Mouse (Mus musculus): ENCODE measurements around the gene Rabep1. TPM values are rescaled to one million over a fixed set of nuclear protein-coding genes. Genes with fewer than 3 reads are reported as not detected.
A peak's percentile ranks its signal among the peaks of the same experiment; 100 is the strongest.
"Not testable (repeated sequence)": the region's sequence is repeated elsewhere in the genome, so short reads cannot be mapped to it uniquely, and the experiment has no call there.

The Rabep1 gene
- total RNA-seq, 2 experiments from 2014 or later: 28.2 to 30.8 TPM

DNA sequence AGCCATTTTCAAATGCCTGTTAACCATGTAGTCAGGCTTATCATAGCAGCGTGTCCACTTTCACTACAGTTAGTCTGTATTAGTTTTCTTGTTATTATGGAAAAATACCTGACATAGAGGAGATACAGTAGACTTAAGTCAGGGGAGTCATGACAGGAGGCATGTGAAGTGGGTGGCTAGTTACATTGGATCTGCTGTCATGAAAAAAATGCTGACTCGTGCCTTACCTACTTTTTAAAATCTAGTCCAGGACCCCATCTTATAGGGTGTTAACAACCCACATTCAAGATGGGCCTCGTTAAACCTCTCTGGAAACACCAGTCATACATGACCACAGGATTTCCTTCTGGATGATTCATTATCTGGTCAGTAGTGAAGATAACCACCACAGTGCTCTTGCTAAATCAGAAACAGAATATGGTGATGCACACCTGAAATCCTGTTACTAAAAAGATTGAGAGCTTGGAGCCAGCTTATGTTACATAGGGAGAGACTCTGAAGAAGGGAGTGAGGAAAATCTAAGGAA lies 38.4 kb downstream of the Rabep1 start:
- 0 out of 2 replicates have a peak, but pooled peaks have one; percentile 17 for ATAC-seq (replicated peaks; ENCODE audit: poor library complexity)

GRCm38 (mm10) chr11:70890643-70891042 lies 46.1 kb downstream of the Rabep1 start:
- ATAC-seq (replicated peaks; ENCODE audit: poor library complexity): no peak

GRCm38 (mm10) chr11:70891616-70892015 lies 47.0 kb downstream of the Rabep1 start:
- 0 out of 2 replicates have a peak, but pooled peaks have one; percentile 64 for ATAC-seq (replicated peaks; ENCODE audit: poor library complexity)

GRCm38 (mm10) chr11:70897680-70898079 lies 53.1 kb downstream of the Rabep1 start:
- peak; percentile 52 for ATAC-seq (replicated peaks; ENCODE audit: poor library complexity)

- ATAC-seq (replicated peaks; ENCODE audit: poor library complexity): not testable (repeated sequence)
These were observed 53.6 kb downstream of the Rabep1 start for GRCm38 (mm10) chr11:70898182-70898581.

- no peak for ATAC-seq (replicated peaks; ENCODE audit: poor library complexity)
These were observed 62.1 kb downstream of the Rabep1 start for GRCm38 (mm10) chr11:70906681-70907080.

DNA sequence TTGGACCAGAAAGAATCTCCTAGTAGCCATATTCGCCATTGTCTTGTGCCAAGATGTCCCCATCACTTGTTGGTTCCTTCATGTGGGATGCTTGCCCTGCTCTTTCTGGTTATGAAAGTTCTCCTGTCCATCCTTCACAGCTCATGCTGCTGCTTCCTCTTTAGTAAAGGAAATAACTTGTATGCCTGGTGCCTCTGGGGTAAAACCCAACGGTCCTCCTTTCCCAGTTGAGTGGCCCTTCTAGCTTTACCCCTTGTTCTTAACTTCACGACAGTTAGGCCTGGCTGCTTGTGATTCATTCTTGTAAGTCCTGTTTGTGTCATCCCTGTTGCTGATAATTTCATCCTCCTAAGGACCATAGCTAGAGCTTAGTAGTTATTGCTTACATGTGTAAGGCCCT lies 66.7 kb downstream of the Rabep1 start:
- ATAC-seq (replicated peaks; ENCODE audit: poor library complexity): 0 out of 2 replicates have a peak, but pooled peaks have one; percentile 9

DNA sequence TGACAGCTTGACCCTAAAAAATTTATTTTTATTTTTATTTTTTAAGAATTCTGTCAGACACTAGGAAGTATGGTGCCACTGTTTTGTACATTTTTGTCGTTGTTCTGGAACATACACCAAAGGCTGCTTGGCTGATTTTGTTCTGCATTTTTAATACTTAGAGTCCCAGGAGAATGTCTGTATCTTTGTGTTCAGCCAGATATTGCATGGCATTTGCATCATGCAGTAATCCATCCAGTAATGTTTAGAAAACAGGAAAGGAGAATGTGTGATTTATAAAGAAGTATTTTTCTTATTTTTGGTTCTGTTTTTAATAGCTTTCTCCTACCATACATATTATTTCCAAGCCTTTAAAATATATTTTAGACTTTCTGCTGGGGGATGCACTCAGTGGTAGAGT lies 67.3 kb downstream of the Rabep1 start:
- ATAC-seq (replicated peaks; ENCODE audit: poor library complexity): no peak

GRCm38 (mm10) chr11:70917896-70918295 lies 73.3 kb downstream of the Rabep1 start:
- ATAC-seq (replicated peaks; ENCODE audit: poor library complexity): peak; percentile 14; the same call in 1 of the 2 replicates

DNA sequence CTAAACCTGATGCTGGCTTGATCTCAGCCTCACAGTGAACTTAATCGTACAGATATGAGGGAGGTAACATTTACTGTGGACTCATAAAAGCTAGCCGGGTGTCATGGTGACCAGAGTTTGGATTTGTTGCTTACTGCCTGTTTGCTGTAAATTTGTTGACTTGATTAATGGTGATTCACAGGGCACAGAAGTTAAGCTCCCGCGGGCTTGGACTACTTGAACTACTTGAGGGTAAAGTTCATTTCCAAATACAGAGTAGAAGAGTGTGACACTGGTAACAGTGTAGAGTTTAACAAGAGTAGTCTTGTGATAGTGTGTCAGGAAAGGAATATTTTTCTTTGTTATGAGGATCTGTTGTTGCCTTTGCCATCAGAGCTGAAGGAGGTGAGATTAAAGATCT lies 74.9 kb downstream of the Rabep1 start:
- no peak for ATAC-seq (replicated peaks; ENCODE audit: poor library complexity)

DNA sequence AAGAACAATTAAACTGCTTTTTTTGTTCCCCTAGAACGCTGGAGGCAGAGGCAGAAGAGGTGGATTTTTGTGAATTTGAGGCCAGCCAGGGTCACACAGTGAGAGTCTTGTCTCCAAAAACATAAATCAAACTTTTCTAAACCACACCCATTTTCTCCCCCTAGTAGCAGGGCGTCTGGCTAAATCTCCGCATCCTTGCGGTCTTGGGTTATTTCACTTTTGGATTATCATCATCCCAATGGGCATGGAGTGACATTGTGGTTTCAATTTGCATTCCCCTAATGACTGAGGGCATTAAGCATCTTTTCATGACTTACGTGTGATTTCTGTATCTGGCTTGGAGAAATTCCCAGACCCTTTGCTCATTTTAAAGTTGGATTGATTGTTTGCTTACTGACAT lies 86.9 kb downstream of the Rabep1 start:
- ATAC-seq (replicated peaks; ENCODE audit: poor library complexity): no peak

GRCm38 (mm10) chr11:70935316-70935715 lies 90.7 kb downstream of the Rabep1 start:
- ATAC-seq (replicated peaks; ENCODE audit: poor library complexity): peak; percentile 46

- ATAC-seq (replicated peaks; ENCODE audit: poor library complexity): no peak
These were observed 98.0 kb downstream of the Rabep1 start for GRCm38 (mm10) chr11:70942596-70942995.

DNA sequence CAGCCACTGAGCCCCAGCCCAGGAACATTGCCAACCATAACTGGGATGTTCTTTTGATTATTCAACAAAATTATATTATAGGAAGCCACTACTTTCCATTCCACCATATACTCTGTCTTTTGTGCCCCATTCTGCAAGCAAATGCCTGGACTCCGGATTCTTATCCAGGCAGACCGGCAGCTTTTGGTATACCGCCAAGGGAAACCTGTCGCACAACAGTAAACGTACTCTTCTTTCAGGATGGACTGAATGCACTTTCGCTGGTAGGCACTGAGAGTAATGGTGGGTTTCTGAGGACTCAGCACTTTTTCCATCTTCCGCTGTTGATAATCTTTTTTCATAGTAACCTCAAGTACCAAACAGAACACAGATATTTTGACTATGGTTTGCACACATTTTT lies 99.1 kb downstream of the Rabep1 start:
- no peak for ATAC-seq (replicated peaks; ENCODE audit: poor library complexity)

DNA sequence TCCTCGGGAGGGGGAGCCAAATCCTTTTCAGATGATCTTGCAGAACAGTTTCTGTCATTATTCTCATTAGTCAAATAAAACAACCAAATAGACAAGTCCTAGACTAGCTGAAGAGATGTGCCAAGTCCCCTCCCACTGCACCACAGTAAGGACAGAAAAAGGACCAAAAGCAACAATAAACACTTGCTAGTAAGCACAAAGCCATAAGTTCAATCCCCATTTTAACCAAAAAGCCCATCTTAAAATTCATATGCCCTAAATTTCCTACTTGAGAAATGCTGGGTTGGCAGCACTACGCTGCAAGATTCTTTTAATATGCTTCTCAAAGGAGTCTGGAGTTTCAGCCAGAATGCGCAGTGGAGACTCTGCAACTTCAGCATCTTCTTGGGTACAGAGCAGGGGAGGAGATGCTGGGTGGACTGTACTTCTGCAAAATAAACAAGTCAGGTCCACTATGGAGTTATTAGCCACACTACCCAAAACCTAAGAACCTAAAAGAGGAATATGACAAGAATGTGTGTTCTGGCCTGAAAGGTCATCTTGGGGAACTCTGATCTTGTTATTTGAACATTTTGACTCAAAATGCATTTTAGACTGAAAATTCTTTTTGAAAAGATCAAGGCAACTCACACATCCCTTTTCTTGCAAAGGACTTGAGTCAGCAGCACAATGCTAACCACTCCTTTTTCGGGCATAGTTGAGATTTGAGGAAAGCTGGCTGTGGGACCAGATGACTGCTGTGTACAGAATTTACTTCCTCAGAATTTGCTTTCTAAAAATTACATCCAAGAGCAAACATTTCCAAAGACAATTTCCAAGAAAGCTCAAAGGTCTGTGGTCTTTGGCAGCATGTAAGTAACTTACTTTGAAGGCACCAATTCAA lies 100.6 kb downstream of the Rabep1 start:
- no peak for ATAC-seq (replicated peaks; ENCODE audit: poor library complexity)

DNA sequence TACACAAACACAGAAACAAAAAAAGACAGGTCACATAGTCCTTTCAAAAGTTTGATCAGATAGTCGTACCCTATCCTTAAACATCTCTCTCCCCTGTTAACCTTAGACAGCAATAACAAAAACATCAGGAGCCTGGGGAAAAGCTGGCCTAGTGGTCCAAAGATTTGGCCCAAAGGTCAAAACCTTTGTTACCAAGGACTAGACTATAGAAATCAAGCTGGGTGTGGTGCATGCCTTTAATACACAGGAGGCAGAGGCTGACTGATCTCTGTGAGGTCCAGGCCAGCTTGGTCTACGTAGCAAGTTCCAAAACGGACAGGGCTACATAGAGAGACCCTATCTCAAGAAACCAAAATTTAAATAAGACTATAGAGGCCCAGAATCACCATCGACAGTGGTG lies 110.1 kb downstream of the Rabep1 start:
- ATAC-seq (replicated peaks; ENCODE audit: poor library complexity): no peak

DNA sequence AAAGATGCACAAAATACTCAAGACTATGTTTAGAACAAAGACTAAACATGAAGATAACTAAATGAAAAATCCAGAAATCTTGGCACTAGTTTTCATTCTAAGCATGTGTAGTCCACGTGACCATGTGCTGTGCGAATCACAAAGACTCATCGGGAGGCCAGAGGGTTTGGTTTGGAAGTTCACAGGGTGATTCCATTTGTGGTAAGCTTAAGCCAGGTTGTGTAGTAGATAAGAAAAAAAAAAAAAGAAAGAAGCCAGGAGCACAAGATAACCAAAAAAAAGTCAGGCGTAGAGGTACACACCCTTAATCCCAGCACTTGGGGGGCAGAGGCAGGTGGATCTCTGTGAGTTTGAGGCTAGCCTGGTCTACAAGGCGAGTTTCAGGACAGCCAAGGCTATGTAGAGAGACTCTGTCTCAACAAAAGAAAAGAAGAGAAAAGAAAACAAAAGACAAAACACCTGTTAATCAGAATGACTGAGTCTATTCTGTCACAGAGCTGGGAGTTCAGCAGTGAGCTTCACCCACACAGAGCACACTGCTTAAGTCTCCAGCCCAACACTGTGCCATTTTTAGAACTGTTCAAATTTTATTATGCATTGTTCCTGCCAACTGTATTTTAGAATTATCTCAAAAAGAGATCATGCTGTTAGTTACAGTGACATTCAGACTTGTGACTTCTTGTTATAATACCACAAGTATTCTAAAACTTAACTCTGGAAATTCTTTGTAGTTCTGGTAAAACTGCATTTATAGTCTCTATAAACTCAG lies 116.4 kb downstream of the Rabep1 start:
- peak; percentile 55 for ATAC-seq (replicated peaks; ENCODE audit: poor library complexity)

DNA sequence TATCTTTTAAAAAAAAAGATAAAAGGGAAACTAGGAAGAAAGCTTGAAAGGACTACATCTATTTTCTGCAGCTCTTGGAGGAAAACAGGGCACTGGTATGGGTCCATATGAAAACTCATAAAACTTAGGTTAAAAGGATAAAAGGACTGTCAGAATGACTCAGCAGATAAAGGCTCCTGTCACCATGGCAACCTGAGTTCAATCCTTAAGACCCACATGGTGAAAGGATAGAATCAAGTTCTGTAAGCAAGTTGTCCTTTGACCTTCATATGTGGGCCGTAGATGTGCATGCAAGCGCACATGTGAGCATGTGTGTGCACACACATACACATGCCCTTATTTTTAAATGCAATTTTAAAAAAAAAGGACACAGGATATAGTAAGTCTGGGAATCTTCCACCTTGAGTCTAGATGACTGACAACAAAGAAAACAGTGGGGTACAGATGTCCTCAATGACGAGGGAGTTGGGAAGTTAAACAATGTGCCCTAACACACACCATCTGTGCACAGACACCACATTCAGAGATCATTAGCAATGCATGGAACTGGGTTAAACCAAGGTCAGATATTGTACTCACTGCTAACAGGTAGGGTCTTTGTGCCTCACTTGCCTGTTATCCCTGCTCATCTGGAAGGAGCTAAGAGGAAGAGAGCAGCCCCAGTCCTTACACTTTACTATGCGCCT lies 119.8 kb downstream of the Rabep1 start:
- no peak for ATAC-seq (replicated peaks; ENCODE audit: poor library complexity)

DNA sequence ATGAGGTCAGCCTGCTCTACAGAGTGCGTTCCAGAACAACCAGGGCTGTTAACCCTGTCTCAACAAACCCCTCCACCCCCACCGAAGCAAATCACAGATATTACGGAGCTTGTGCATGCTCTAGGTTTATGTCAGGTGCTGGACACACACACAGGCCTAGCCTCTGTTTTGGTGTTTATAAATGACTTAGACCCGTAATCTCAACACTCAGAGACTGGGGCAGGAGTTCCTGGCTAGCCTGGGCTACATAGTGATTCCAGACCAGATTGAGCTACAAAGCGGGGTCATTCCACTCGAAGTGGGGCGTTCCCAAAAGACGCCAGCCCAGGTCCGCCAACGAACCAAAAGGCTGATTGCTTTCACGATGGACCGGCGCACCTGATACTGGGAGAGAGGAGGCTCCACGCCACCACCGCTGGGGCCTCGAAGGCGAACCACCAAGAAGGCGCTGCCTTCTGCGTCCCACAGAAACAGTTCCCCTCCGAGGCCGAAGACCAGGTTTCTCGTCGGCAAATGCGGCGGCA lies 124.8 kb downstream of the Rabep1 start:
- ATAC-seq (replicated peaks; ENCODE audit: poor library complexity): no peak

DNA sequence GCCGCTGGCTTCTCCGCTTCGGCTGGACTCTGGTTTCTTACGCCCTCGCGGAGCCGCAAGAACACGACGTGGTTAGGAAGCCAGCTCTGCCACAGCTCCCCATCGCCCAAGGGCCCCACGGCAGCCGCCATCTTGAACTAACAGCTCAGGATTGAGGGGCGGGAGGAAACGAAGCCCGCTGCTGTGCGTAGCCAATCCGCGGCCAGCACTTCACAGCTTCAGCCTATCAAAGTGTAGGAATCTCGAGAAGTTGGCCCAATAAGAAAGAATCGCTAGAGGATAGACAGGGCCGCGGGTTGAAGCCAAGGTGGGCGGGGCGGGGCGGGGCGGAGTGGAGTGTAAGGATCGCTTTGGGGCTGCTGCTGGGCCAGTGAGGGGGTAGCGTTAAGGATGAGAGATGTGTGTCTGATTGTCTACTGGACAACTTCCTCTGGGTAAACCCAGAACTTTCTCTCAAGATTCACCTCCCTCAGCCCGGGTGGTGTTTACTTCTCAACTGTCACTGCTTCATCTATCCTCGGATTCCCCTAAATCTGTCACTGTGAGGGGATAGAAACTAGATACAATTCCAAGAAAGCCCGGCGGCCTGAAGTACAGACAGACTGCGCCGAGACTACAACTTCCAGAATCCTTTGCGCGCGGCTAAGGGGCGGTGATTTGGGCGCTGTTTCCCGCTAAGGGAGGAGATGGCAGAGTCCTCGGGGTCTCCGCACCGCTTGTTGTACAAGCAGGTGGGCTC lies 125.4 kb downstream of the Rabep1 start, which contains the start of the genes Nup88 and Rpain:
Nup88 (minus strand) TSS at position 153 of the 739 bp plus-strand sequence.
Rpain (plus strand) TSS at position 393 of the 739 bp plus-strand sequence.
- ATAC-seq (replicated peaks; ENCODE audit: poor library complexity): peak; percentile 74

Measured in megakaryocyte progenitor cell, adult 5-6 weeks (primary cell).